Mouse (Mus musculus) cortical plate, adult 2 months (tissue): ENCODE results near the gene Defa23.
"Not testable (repeated sequence)": the region's sequence is repeated elsewhere in the genome, so short reads cannot be mapped to it uniquely, and the experiment has no call there.

Experiments used
- CTCF ChIP-seq: fragments of 200-500 bp; IDR thresholded peaks from 2 replicates; pipeline ENCODE4 v1.5.1; 2011; ENCODE audit warnings: mild to moderate bottlenecking, control low read depth, low read length; ENCODE audit not compliant: insufficient read depth; ENCODE audit errors: extremely low read depth
- POLR2A ChIP-seq: fragments of 200-500 bp; IDR thresholded peaks from 2 replicates; pipeline ENCODE4 v1.6.1; 2011; ENCODE audit warnings: mild to moderate bottlenecking, low read length, control low read depth; ENCODE audit not compliant: insufficient read depth; ENCODE audit errors: extremely low read depth

DNA sequence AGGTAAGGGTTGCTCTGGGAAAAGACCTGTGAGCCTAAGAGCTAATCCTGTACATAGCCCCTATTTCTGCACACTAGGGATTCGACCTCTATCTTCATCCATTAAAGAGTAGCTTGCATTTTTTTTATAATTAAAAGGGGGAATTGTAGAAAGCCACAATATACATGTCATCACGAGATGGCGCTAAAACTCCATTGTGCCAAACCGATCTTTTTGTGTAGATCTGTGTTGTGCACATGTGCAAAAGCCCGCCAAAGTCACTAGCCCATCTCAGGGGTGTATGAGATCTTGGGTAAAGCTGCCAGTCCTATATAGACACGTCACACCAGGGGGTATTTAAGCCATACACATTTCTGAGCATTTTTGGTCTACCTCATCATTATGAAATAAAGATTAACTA is 46.3 kb upstream of the Defa23 start:
- TF ChIP-seq CTCF, POLR2A: not testable (repeated sequence)
